ENCODE assay signal across 15 mouse cellular contexts in the genomic region with DNA sequence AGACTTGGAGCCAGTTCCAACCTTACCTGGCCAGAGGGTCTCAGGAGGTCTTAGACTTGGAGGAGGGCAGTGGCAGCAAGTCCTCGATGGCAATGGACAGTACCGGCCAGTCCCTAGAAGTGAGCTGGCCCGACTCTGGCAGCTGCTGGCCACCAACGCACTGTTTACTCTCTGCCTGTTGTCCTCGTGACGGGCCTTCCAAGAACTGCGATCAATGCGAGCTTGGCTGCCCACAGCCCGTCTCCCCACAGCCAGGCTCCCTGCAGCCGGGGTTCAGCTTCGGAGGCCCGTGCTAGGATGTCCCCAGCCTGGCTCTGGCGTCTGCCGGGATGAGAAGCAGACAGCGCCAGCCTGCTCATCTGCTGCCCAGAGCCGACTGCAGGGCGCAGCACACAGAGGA. TPM values are rescaled to one million over a fixed set of nuclear protein-coding genes. Genes with fewer than 3 reads are reported as not detected.
A peak's percentile ranks its signal among the peaks of the same experiment; 100 is the strongest.
DNase-seq lines count a peak whose midpoint lies in the region; ATAC-seq and TF ChIP-seq lines count a peak whose summit lies in the region.
"Had no signal": no experiment of that assay in that cellular context is flagged by ENCODE, and none has a peak within 500 bp of the region (broad histone marks: within the 10 kb centered on the region; RNA-seq: fewer than 3 reads in every experiment).

No protein-coding gene starts in this region.

- DNase-seq in frontal cortex, postnatal 25 days (ENCODE audit: low spot score in 2 of 2) = no peak
- peak; percentile 52 for DNase-seq in brain, adult 2 months (ENCODE audit: low read depth, low spot score)
- DNase-seq in forebrain, postnatal 0 days = no peak
- peak; percentile 74 for DNase-seq in liver, postnatal 0 days
- DNase-seq in embryo, embryonic 9.5 days (ENCODE audit: extremely low spot score) = no peak
- DNase-seq: adrenal gland, postnatal 25 days; gastrocnemius, postnatal 14 days; kidney, adult 18-20 months; thymus, adult 2 months had no signal

- H3K4me2 ChIP-seq in forebrain, postnatal 0 days (ENCODE audit: low read depth) = no peak overlapping the region
- H3K4me2 ChIP-seq in liver, postnatal 0 days (ENCODE audit: low read depth, low read length) = peak overlapping the region; percentile 58
- H3K4me2 ChIP-seq in intestine, postnatal 0 days (replicated peaks; ENCODE audit: low read depth) = no peak overlapping the region
- H3K4me2 ChIP-seq: heart, embryonic 15.5 days; limb, embryonic 12.5 days had no signal

- no peaks in the 10 kb centered on the region for H3K27me3 ChIP-seq in forebrain, postnatal 0 days (ENCODE audit: insufficient read depth, low read length)
- no peaks in the 10 kb centered on the region for H3K27me3 ChIP-seq in liver, postnatal 0 days (ENCODE audit: insufficient read depth, low read length)
- H3K27me3 ChIP-seq in intestine, postnatal 0 days (replicated peaks; ENCODE audit: control insufficient read depth, insufficient read depth, low read length) = no peaks in the 10 kb centered on the region
- H3K27me3 ChIP-seq: heart, embryonic 15.5 days; limb, embryonic 12.5 days; Patski had no signal

- no peaks in the 10 kb centered on the region for H3K4me1 ChIP-seq in forebrain, postnatal 0 days (ENCODE audit: insufficient read depth)
- peaks cover under 1% of the 10 kb centered on the region; the same call in 1 of the 2 replicates for H3K4me1 ChIP-seq in liver, postnatal 0 days (ENCODE audit: insufficient read depth)
- no peaks in the 10 kb centered on the region for H3K4me1 ChIP-seq in intestine, postnatal 0 days (replicated peaks; ENCODE audit: control insufficient read depth, insufficient read depth, low read length)
- H3K4me1 ChIP-seq: heart, embryonic 15.5 days had no signal

- H3K27ac ChIP-seq in forebrain, postnatal 0 days (ENCODE audit: low read depth, low read length) = no peak overlapping the region
- H3K27ac ChIP-seq in liver, postnatal 0 days (ENCODE audit: low read depth) = peak overlapping the region; percentile 79
- no peak overlapping the region for H3K27ac ChIP-seq in intestine, postnatal 0 days (ENCODE audit: low read depth, low read length)
- H3K27ac ChIP-seq: heart, embryonic 15.5 days; limb, embryonic 12.5 days had no signal

- 53% methylated on average over 17 of the region's 17 CpGs for WGBS in forebrain, postnatal 0 days
- WGBS in liver, postnatal 0 days (ENCODE audit: insufficient replicate concordance) = 72% methylated on average over 17 of the region's 17 CpGs
- WGBS in intestine, postnatal 0 days = 70% methylated on average over 17 of the region's 17 CpGs

- H3K36me3 ChIP-seq in forebrain, postnatal 0 days (ENCODE audit: insufficient read depth) = no peaks in the 10 kb centered on the region
- H3K36me3 ChIP-seq in liver, postnatal 0 days (replicated peaks; ENCODE audit: insufficient read depth, low read length) = no peaks in the 10 kb centered on the region
- H3K36me3 ChIP-seq in intestine, postnatal 0 days (ENCODE audit: control insufficient read depth, insufficient read depth) = no peaks in the 10 kb centered on the region
- H3K36me3 ChIP-seq: heart, embryonic 15.5 days; limb, embryonic 12.5 days had no signal

- no peak for TF ChIP-seq EP300 in liver, postnatal 0 days (IDR thresholded peaks at IDR 0.05; ENCODE audit: low read depth)

- H3K4me3 ChIP-seq in forebrain, postnatal 0 days (ENCODE audit: low read depth, low read length) = no peak overlapping the region
- H3K4me3 ChIP-seq in liver, postnatal 0 days (ENCODE audit: low read depth, low read length) = peak overlapping the region; percentile 50
- H3K4me3 ChIP-seq in intestine, postnatal 0 days (ENCODE audit: low read depth, low read length) = no peak overlapping the region
- H3K4me3 ChIP-seq: heart, embryonic 15.5 days; limb, embryonic 12.5 days had no signal

- H3K9ac ChIP-seq in forebrain, postnatal 0 days = no peak overlapping the region
- peak overlapping the region; percentile 58 for H3K9ac ChIP-seq in liver, postnatal 0 days (replicated peaks)
- H3K9ac ChIP-seq in intestine, postnatal 0 days (ENCODE audit: low read depth, low read length) = no peak overlapping the region
- H3K9ac ChIP-seq: heart, embryonic 15.5 days; limb, embryonic 12.5 days had no signal

- no peak for TF ChIP-seq CTCF in forebrain, postnatal 0 days (IDR thresholded peaks at IDR 0.05; ENCODE audit: low read depth)
- no peak for TF ChIP-seq CTCF in liver, postnatal 0 days (IDR thresholded peaks at IDR 0.05; ENCODE audit: low read depth)
- TF ChIP-seq CTCF in intestine, postnatal 0 days (IDR thresholded peaks at IDR 0.05; ENCODE audit: low read depth) = no peak

- H3K9me3 ChIP-seq in forebrain, postnatal 0 days (ENCODE audit: low read length) = no peaks in the 10 kb centered on the region
- peaks cover 4% of the 10 kb centered on the region for H3K9me3 ChIP-seq in liver, postnatal 0 days (ENCODE audit: low read length)
- no peaks in the 10 kb centered on the region for H3K9me3 ChIP-seq in intestine, postnatal 0 days (ENCODE audit: control insufficient read depth)
- H3K9me3 ChIP-seq: heart, embryonic 15.5 days had no signal

- peak; percentile 60; the same call in 1 of the 2 replicates for ATAC-seq in frontal cortex, adult (ENCODE audit: low TSS enrichment)
- peak; percentile 58 for ATAC-seq in forebrain, postnatal 0 days
- peak; percentile 86 for ATAC-seq in liver, postnatal 0 days
- ATAC-seq in CD4-positive, CD25-positive, alpha-beta regulatory T cell, adult 4 months = no peak
- ATAC-seq in intestine, postnatal 0 days = no peak
- ATAC-seq: Patski had no signal

RNA-seq across cellular contexts. Expression of gene Cux2, which starts 30.6 kb away (rescaled TPM):
- 44.0 and 52.4 TPM in 2 replicates for total RNA-seq in forebrain, postnatal 0 days (2014; rRNA removed)
- 16.2 and 16.7 TPM in 2 replicates for polyA plus RNA-seq in forebrain, postnatal 0 days (2015; fragmentation: Nextera tagmentation; extraction: Ambion mirVana)
- polyA plus RNA-seq in liver, postnatal 0 days (2015; fragmentation: Nextera tagmentation; extraction: Ambion mirVana) = 3.5 and 3.6 TPM in 2 replicates
- under 1 TPM in 1 of 2 experiments, not detected in 1; 0.15 TPM for polyA plus RNA-seq in CD4-positive, CD25-positive, alpha-beta regulatory T cell, adult 4 months (2017; shearing (Covaris generic))
- 1.5 and 1.9 TPM in 2 replicates for polyA plus RNA-seq in intestine, postnatal 0 days (2015; fragmentation: Nextera tagmentation; extraction: Ambion mirVana)

Comparison
In these comparisons a context has a peak if more than half of its experiments do, and no peak if none do; other contexts are left out.
1. ATAC-seq: peak in frontal cortex, adult (single experiment), forebrain, postnatal 0 days (single experiment) and liver, postnatal 0 days (single experiment); none in CD4-positive, CD25-positive, alpha-beta regulatory T cell, adult 4 months (single experiment) and intestine, postnatal 0 days (single experiment).
2. DNase-seq: peak in brain, adult 2 months (single experiment) and liver, postnatal 0 days (single experiment); none in frontal cortex, postnatal 25 days (0 of 2), forebrain, postnatal 0 days (single experiment) and embryo, embryonic 9.5 days (single experiment).